Mouse (Mus musculus) heart, adult 2 months (tissue): ENCODE measurements around the gene Scfd2. TPM values are rescaled to one million over a fixed set of nuclear protein-coding genes. Genes with fewer than 3 reads are reported as not detected.

ENCODE experiments used
- DNase-seq, 2 experiments: peaks; one replicate each; pipeline ENCODE4 v3.0.0; 2021
- H3K27ac ChIP-seq: fragments of 200-600 bp; 2 replicates; pipeline ENCODE4 v1.8.1; 2022
- H3K27me3 ChIP-seq: fragments of 200-500 bp; 2 replicates; pipeline ENCODE4 v1.6.1; 2012; ENCODE audit warnings: mild to moderate bottlenecking, low read length, inconsistent platforms, mixed read lengths; ENCODE audit not compliant: control insufficient read depth, insufficient read depth
- H3K36me3 ChIP-seq: fragments of 200-500 bp; 2 replicates; pipeline ENCODE4 v1.6.1; 2012; ENCODE audit warnings: low read length, inconsistent platforms; ENCODE audit not compliant: control insufficient read depth, insufficient read depth
- H3K4me1 ChIP-seq: fragments of 200-500 bp; 2 replicates; pipeline ENCODE4 v1.6.1; 2011; ENCODE audit warnings: low read length; ENCODE audit not compliant: control insufficient read depth, insufficient read depth
- H3K4me3 ChIP-seq: fragments of 200-600 bp; 2 replicates; pipeline ENCODE4 v1.8.1; 2022
- H3K79me2 ChIP-seq: fragments of 200-500 bp; replicated peaks from 2 replicates; pipeline ENCODE4 v1.6.1; 2012; ENCODE audit warnings: mild to moderate bottlenecking, inconsistent platforms, low read length, moderate library complexity, mixed read lengths; ENCODE audit not compliant: control insufficient read depth, insufficient read depth
- H3K9ac ChIP-seq: fragments of 200-500 bp; 2 replicates; pipeline ENCODE4 v1.6.1; 2012; ENCODE audit warnings: low read depth, mild to moderate bottlenecking, control low read depth, inconsistent platforms, low read length, mixed read lengths
- CTCF ChIP-seq: fragments of 200-600 bp; IDR thresholded peaks from 2 replicates; pipeline ENCODE4 v1.8.1; 2022; ENCODE audit warnings: antibody characterized with exemption, mild to moderate bottlenecking, moderate library complexity
- EP300 ChIP-seq: fragments of 200-500 bp; IDR thresholded peaks from 2 replicates; pipeline ENCODE4 v1.6.1; 2011; ENCODE audit warnings: low read depth, low read length, control low read depth; ENCODE audit not compliant: insufficient read depth
- POLR2A ChIP-seq: fragments of 200-500 bp; IDR thresholded peaks from 2 replicates; pipeline ENCODE4 v1.6.1; 2011; ENCODE audit warnings: mild to moderate bottlenecking, low read depth, low read length, control low read depth; ENCODE audit not compliant: insufficient read depth
- WGBS: fragments of 180-500 bp; shearing (Covaris S2); methylation state at CpG from one replicate; pipeline ENCODE4 v1.1.7; 2018; 5-methylcytosine and 5-hydroxymethylcytosine counted together
- intact Hi-C: fragments of 180-260 bp; cut with DNase I; formaldehyde crosslinking; loops from one replicate; pipeline ENCODE4 v1.15.1; 2025
- polyA plus RNA-seq: library from polyadenylated mRNA; depleted of rRNA; stranded (reverse); fragments of >200 nt; gene quantifications from 2 replicates; pipeline ENCODE4 v1.2.3, GENCODE M21; 2012
- total RNA-seq, 2 experiments: library from RNA; stranded (reverse); gene quantifications; 2 replicates each; pipeline ENCODE4 v1.2.3; 2021

Scfd2 gene
- total and polyA plus RNA-seq, 3 experiments = 9.1 to 13.9 (median 11.9) TPM

DNA sequence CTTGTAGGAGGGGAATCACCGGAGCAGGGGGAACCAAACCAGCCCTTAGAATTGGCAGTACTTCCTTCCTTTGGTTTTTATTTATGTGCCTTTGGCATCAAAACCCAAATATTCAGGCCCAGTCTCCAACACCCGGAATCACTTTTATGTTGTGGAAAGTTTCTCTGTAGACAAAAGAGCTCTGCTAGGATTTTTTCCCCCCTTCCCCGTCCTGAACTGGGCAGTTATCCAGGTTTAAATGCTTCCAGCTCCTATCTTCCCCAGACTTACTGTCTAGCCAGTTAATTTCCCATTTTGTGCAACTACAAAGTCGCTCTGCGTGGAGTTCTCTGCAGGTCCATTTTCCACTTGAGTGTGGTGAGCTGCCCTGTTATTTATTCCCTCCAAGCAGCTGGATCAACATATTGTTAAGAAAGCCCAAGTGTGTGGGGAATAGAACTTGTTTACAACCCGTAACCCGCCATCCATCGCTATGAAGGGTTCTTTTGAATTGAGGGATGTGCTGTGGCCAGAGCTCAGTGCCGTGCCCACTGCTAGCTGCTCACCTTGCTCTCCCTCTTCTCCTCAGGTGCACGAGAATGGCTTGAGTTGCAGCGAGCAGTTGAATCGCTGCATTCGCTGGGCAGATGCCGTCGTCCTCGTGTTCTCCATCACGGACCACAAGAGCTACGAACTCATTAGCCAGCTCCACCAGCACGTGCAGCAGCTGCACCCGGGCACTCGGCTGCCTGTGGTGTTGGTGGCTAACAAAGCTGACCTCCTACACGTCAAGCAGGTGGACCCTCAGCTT is 333.8 kb downstream of the Scfd2 start:
- Histone ChIP-seq H3K9ac (peak overlapping the region; percentile 22), H3K27me3 (no peaks in the 10 kb centered on the region), H3K4me3 (peak overlapping the region; percentile 90), H3K79me2 (no peaks in the 10 kb centered on the region), H3K4me1 (peaks cover 10% of the 10 kb centered on the region), H3K36me3 (peaks cover 10% of the 10 kb centered on the region), H3K27ac (peak overlapping the region; percentile 96)
- intact Hi-C loops = loop anchor here (2.0 to 5.0 kb wide), 4 partner anchors 50 to 105 kb away; no protein-coding TSS in a partner anchor
- peak in 1 of 2 experiments; percentile 30 for DNase-seq
- WGBS = 50% methylated on average over 22 of the region's 22 CpGs
- TF ChIP-seq POLR2A = no peak
- TF ChIP-seq CTCF = no peak
- TF ChIP-seq EP300 = no peak

DNA sequence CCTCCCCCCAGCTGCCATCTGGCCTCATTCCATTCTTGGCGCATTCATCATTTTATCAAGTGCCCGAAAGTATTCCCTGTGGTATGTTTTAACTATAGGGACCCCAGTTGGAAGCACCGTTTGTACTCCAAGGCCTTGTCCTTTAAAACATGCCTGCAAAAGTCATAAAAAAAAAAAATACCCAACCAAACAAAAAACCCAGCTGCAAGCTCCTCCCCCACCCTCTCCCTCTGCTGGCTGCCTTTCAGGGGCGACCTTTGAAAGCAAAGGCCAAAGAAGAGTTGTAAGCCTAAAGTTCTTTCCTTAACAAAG is 335.3 kb downstream of the Scfd2 start:
- peaks cover 10% of the 10 kb centered on the region for H3K36me3 ChIP-seq
- H3K27ac ChIP-seq = peak overlapping the region; percentile 96
- no peaks in the 10 kb centered on the region for H3K27me3 ChIP-seq
- no peak overlapping the region for H3K9ac ChIP-seq
- peaks cover 10% of the 10 kb centered on the region for H3K4me1 ChIP-seq
- intact Hi-C loops = loop anchor here (2.0 to 5.0 kb wide), 4 partner anchors 49 to 103 kb away; no protein-coding TSS in a partner anchor
- DNase-seq = peak; percentile 36 to 54
- H3K79me2 ChIP-seq = no peaks in the 10 kb centered on the region
- 2% methylated on average over 4 of the region's 4 CpGs for WGBS
- peak; percentile 57 for TF ChIP-seq CTCF
- TF ChIP-seq POLR2A = no peak
- peak overlapping the region; percentile 90 for H3K4me3 ChIP-seq

DNA sequence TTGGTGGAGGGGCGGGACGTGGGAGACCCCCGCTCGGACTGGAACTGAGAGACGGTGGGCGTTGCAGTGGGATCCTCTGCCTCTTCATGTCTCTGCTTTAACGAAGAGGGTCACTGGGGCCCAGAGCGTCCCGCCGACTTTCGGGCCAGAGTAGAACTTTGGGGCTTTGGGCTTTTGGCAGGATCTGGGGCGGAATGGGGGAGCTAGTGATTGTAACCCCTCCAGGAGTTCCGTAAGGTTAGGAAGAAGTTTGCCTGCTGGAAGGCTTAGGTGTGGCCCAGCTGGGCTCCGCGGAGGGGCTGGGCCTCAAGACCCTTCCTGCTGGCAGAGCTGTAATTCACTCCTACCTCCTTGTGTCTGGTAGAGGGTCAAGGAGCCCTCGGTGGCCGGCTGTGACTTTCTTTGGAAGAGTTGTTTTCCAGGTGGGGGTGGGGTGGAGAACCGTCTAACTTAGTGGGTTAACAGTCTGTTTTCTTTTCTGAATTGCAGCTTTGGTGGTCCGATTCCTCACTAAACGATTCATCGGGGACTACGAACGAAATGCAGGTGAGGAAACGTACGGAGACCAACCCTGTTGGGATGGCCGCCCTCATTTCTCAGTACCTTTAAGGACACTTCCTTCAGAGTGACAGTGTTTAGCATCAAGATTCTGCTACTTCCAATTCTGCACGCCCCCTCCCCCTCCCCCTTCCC is 335.8 kb downstream of the Scfd2 start:
- Histone ChIP-seq H3K4me1 (peaks cover 10% of the 10 kb centered on the region), H3K9ac (peak overlapping the region; percentile 96), H3K36me3 (peaks cover 10% of the 10 kb centered on the region), H3K27me3 (no peaks in the 10 kb centered on the region), H3K27ac (peak overlapping the region; percentile 96), H3K79me2 (no peaks in the 10 kb centered on the region), H3K4me3 (peak overlapping the region; percentile 90)
- WGBS = 4% methylated on average over 27 of the region's 27 CpGs
- TF ChIP-seq POLR2A = no peak
- no peak for TF ChIP-seq CTCF
- intact Hi-C loops = loop anchor here (2.0 to 5.0 kb wide), 5 partner anchors 19 to 103 kb away; no protein-coding TSS in a partner anchor
- DNase-seq = no peak

DNA sequence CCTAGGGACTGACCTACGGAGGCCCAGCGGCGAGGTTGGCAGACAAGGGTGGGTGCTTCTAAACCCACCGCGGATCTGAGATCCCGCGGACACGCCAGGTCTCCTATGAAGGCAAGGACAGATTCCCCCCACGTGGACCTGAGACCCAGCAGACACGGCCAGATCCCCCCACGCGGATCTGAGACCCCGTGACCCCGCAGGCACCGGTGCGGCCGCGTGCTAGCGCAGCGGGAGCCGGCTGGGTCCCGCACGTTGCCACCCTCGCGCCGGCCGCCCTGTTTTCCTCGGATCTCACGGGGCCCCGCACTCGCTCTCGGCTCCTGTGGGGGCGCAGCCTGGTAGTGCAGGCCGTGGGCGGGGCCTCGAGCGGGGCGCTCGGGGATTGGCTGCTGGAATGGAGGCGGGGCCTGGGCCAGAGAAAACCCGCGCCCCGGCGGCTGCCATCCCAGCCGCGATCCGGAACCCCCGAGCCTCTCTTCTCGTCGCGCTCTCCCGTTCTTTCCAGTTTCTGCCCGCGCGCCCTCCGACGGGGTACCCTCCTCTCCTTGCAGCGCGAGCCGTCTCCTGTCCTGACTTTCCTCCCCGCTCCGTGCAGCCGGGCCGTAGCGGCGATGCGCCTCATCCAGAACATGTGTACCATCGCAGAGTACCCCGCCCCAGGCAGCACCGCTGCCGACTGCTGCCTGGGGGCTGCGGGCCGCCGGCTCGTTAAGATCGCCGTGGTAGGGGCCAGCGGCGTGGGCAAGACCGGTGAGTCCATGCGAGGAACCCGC is 336.5 kb downstream of the Scfd2 start, which contains the start of gene Rasl11b:
TSS of gene Rasl11b (plus strand) at position 446 of the 773 bp plus-strand sequence.
- peak within 1 kb of the TSS; percentile 90 for H3K4me3 ChIP-seq
- 2% methylated on average over 79 of the region's 82 CpGs for WGBS

DNA sequence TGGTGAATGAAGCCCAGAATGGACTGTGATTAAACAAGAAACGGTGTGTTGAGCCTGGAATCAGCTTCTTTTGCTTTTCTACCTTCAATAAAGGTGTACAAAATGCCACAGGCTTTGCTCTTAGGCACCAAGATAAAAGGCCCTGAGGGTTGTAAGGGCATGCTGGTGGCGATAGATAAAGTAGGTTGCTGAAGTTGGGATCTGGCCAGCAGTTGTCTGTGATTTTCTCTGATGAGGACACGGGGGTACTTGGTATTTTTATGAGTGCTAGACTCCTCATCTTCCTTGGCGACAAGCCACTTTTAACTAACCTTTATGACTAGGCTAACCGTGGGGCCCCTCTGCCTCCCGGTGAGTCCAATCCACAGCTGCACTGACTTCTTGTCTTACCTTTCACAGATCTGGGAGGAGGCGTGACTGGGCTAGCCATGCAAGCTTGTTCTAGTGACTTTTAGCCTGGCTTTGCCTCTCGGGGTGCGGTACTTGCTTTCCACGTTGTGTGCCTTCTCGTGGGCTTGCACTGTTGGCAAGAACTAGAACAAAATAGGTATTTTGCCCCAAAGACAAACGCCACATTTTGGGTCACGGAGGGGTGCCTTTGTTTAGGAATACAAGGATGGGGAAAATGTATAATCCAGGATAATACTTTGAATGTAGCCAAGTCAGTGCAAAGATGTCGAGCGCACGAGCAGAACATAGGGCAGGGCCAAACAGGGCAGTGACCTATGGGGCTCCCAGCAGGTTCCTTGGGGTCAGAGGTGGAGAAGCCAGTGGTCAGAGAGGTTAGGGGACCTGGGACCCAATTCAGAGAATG is 337.3 kb downstream of the Scfd2 start:
- Histone ChIP-seq H3K27ac (peak overlapping the region; percentile 96), H3K79me2 (no peaks in the 10 kb centered on the region), H3K9ac (peak overlapping the region; percentile 90), H3K4me1 (peaks cover 13% of the 10 kb centered on the region), H3K27me3 (no peaks in the 10 kb centered on the region), H3K4me3 (peak overlapping the region; percentile 90), H3K36me3 (peaks cover 10% of the 10 kb centered on the region)
- 51% methylated on average over 16 of the region's 16 CpGs for WGBS
- intact Hi-C loops = loop anchor here (2.0 kb wide), 1 partner anchor 17 kb away; no protein-coding TSS in a partner anchor
- no peak for TF ChIP-seq CTCF
- TF ChIP-seq EP300 = no peak
- no peak for TF ChIP-seq POLR2A
- no peak for DNase-seq

More for the DNA sequence above, 336.5 kb downstream of the Scfd2 start, which contains the start of gene Rasl11b:
- Histone ChIP-seq H3K36me3 (peaks cover 10% of the 10 kb centered on the region), H3K27me3 (no peaks in the 10 kb centered on the region), H3K4me1 (peaks cover 11% of the 10 kb centered on the region), H3K9ac (peak within 1 kb of the TSS; percentile 96), H3K27ac (peak within 1 kb of the TSS; percentile 96), H3K79me2 (no peaks in the 10 kb centered on the region)
- DNase-seq = peak; percentile 96 to 98
- TF ChIP-seq CTCF (peak; percentile 73), POLR2A (peak; percentile 95), EP300 (0 out of 2 replicates have a peak, but pooled peaks have one; percentile 39)
- intact Hi-C loops = loop anchor here (2.0 to 5.0 kb wide), 4 partner anchors 18 to 82 kb away; no protein-coding TSS in a partner anchor
